Mouse (Mus musculus) thymus, adult 2 months (tissue): Measurements from ENCODE around the gene Prkca. TPM values are rescaled to one million over a fixed set of nuclear protein-coding genes. Genes with fewer than 3 reads are reported as not detected.

Experiments
- DNase-seq: peaks from one replicate; pipeline ENCODE4 v3.0.0; 2021
- H3K27ac ChIP-seq: fragments of 200-500 bp; 2 replicates; pipeline ENCODE4 v1.5.1; 2012; ENCODE audit warnings: low read length, control low read depth; ENCODE audit not compliant: control insufficient read depth, insufficient read depth
- H3K27me3 ChIP-seq: fragments of 200-500 bp; 2 replicates; pipeline ENCODE4 v1.6.1; 2012; ENCODE audit warnings: mild to moderate bottlenecking, low read length, moderate library complexity, mixed read lengths; ENCODE audit not compliant: control insufficient read depth, insufficient read depth
- H3K36me3 ChIP-seq: fragments of 200-500 bp; 2 replicates; pipeline ENCODE4 v1.6.1; 2012; ENCODE audit warnings: mild to moderate bottlenecking, low read length, moderate library complexity; ENCODE audit not compliant: control insufficient read depth, insufficient read depth
- H3K4me1 ChIP-seq: fragments of 200-500 bp; replicated peaks from 2 replicates; pipeline ENCODE4 v1.6.1; 2012; ENCODE audit warnings: low read length; ENCODE audit not compliant: control insufficient read depth, insufficient read depth
- H3K4me3 ChIP-seq: fragments of 200-500 bp; 2 replicates; pipeline ENCODE4 v1.5.1; 2012; ENCODE audit warnings: mild to moderate bottlenecking, low read length, control low read depth, moderate library complexity; ENCODE audit not compliant: control insufficient read depth, insufficient read depth
- CTCF ChIP-seq: fragments of 200-500 bp; IDR thresholded peaks from 2 replicates; pipeline ENCODE4 v1.5.1; 2012; ENCODE audit warnings: mild to moderate bottlenecking, control low read depth, low read length, moderate library complexity, borderline replicate concordance; ENCODE audit not compliant: control insufficient read depth, poor library complexity, insufficient read depth; ENCODE audit errors: extremely low read depth
- POLR2A ChIP-seq: fragments of 200-500 bp; IDR thresholded peaks from 2 replicates; pipeline ENCODE4 v1.6.1; 2012; ENCODE audit warnings: mild to moderate bottlenecking, low read length, control low read depth, moderate library complexity; ENCODE audit not compliant: control insufficient read depth, poor library complexity, insufficient read depth; ENCODE audit errors: extremely low read depth
- WGBS: fragments of 180-500 bp; shearing (Covaris S2); methylation state at CpG from one replicate; pipeline ENCODE4 v1.1.7; 2018; 5-methylcytosine and 5-hydroxymethylcytosine counted together
- polyA plus RNA-seq: library from polyadenylated mRNA; depleted of rRNA; stranded (reverse); fragments of >200 nt; gene quantifications from 2 replicates; pipeline ENCODE4 v1.2.3, GENCODE M21; 2012

Gene Prkca
- polyA plus RNA-seq, 1 experiment: 11.0 TPM

DNA sequence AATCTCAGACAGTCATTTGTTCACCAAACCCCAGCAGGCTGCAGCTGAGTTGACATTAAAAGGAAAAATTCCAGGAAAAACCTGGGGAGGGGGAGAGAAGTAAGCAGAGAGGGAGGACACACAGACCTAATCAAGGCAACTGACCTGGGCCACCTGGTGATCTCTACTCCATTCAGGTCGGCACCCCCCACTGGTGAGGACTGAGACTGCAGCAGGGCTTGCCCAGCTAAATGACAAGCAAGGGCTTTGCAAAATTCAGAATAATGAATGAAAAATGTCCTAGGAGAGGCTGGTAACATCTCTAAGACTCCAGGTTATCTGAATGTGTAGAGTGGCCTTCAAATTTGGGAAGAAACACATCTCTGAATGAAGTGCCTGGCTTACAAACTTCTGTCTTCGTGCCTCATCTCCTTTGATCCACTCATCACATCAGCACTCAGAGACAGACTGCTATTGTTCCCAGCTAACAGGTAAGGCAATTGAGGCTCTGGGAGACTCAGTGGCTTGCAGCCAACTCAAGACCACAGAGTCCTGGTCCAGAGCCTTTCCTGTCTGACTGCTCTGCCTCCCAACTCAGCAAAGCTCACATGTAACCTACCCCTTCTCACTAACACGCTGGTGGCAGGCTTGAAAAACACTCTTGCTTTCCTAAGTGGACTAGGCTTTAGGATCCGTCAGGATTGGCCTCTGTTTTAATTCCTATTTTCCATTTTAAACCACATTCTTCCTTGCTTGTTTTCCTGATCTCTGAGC, 208.1 kb downstream of the Prkca start:
- Histone ChIP-seq H3K4me1 (no peaks in the 10 kb centered on the region), H3K36me3 (no peaks in the 10 kb centered on the region), H3K27me3 (no peaks in the 10 kb centered on the region), H3K4me3 (no peak overlapping the region), H3K27ac (no peak overlapping the region)
- 80% methylated on average over 4 of the region's 4 CpGs for WGBS
- peak; percentile 17 for DNase-seq
- TF ChIP-seq CTCF (peak; percentile 36; the same call in 1 of the 2 replicates), POLR2A (no peak)

DNA sequence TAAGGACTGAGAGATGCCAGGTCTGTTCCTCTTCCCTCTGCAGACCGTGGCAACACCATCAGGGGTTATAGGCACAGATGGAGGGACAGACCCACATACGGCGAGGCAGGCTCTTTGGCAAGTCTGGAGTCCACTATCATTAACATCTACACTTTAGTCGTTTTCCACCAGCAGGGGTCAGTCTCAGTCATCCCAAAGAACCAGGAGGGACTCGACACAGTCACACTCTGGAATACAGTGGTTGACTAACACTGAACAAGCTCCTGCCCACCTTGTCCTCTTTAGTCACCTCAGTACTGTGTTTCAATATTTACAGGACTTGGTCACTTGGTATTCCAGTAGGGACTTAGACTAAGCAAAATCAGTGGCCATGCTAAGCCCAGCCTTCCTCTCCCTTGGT, 215.1 kb downstream of the Prkca start:
- Histone ChIP-seq H3K27me3 (no peaks in the 10 kb centered on the region), H3K27ac (no peak overlapping the region), H3K4me3 (no peak overlapping the region), H3K36me3 (no peaks in the 10 kb centered on the region), H3K4me1 (no peaks in the 10 kb centered on the region)
- 51% methylated on average over 5 of the region's 5 CpGs for WGBS
- DNase-seq: peak; percentile 57
- TF ChIP-seq POLR2A (no peak), CTCF (no peak)

DNA sequence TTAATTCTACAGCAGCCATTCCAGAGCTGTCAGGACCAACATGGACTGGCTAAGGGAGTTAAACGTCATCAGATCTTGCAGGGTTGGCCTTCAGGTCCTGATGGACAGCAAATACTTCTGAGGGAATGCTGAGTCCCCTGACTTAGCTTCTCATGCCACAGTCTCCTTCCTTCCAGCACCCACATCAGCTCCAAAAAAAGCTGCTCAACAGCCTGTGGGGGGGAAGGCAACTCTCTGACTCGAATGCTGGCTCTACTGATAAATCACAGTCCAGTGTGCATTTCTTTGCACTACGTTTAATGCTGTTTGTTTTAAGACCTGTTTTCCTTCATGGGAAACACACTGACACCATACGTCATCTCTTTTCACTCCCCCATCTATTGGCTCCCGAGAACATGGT, 215.8 kb downstream of the Prkca start:
- no peak for DNase-seq
- TF ChIP-seq CTCF (no peak), POLR2A (no peak)
- 94% methylated on average over 5 of the region's 5 CpGs for WGBS
- Histone ChIP-seq H3K4me1 (no peaks in the 10 kb centered on the region), H3K27me3 (no peaks in the 10 kb centered on the region), H3K36me3 (no peaks in the 10 kb centered on the region), H3K27ac (no peak overlapping the region), H3K4me3 (no peak overlapping the region)

DNA sequence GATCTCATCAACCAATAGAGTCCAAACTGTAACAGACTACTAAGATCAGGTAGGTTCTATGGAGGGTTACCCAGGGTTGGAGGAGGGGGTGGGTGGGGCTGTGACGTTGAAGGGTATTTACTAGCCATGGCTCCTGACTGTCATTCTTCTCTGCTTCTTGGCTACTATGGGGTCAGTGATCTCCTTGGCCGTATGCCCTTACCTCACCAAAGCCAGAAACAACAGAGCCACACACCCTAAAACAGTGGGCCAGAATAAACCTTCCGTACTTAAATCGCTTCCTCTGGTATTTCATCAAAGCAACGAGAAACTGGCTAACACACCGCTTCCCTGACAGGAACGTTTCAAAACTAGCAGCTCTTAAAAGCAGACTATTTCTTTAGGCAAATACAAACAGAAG, 221.2 kb downstream of the Prkca start:
- TF ChIP-seq CTCF (no peak), POLR2A (no peak)
- Histone ChIP-seq H3K36me3 (no peaks in the 10 kb centered on the region), H3K4me3 (no peak overlapping the region), H3K4me1 (no peaks in the 10 kb centered on the region), H3K27ac (no peak overlapping the region), H3K27me3 (no peaks in the 10 kb centered on the region)
- WGBS: 96% methylated on average over 7 of the region's 7 CpGs
- no peak for DNase-seq

DNA sequence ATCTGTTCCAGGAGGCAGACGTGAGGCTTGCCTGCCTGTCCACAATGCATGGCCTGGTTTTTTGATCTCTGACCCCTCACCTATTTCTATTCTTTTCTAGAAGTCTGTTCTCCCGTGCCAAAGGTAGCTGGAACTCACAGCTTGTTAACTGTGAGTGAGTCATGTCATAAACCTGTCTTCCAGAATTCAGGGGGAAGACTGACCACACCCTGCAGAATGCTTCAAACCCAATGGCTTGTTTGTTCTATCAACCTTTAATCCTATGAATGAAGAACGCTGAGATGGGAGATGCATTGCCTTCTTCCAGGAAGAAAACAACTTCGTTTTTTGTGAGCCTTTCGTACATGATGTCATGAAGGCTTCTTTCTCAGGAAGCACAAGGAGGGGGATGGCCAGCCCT, 223.0 kb downstream of the Prkca start:
- DNase-seq: no peak
- TF ChIP-seq POLR2A (no peak), CTCF (no peak)
- H3K36me3 ChIP-seq: no peaks in the 10 kb centered on the region
- no peak overlapping the region for H3K27ac ChIP-seq
- WGBS: 90% methylated on average over 5 of the region's 5 CpGs
- no peaks in the 10 kb centered on the region for H3K4me1 ChIP-seq
- H3K4me3 ChIP-seq: no peak overlapping the region
- no peaks in the 10 kb centered on the region for H3K27me3 ChIP-seq

GRCm38 (mm10) chr11:108119785-108120184, 223.9 kb downstream of the Prkca start:
- no peaks in the 10 kb centered on the region for H3K36me3 ChIP-seq
- H3K27me3 ChIP-seq: no peaks in the 10 kb centered on the region
- TF ChIP-seq POLR2A: no peak
- TF ChIP-seq CTCF: no peak
- DNase-seq: no peak
- H3K4me3 ChIP-seq: no peak overlapping the region
- no peaks in the 10 kb centered on the region for H3K4me1 ChIP-seq
- 92% methylated on average over 3 of the region's 3 CpGs for WGBS
- no peak overlapping the region for H3K27ac ChIP-seq
